Mouse (Mus musculus): ENCODE measurements around the gene Cnih3. TPM values are rescaled to one million over a fixed set of nuclear protein-coding genes. Genes with fewer than 3 reads are reported as not detected.

Gene Cnih3
- polyA plus RNA-seq, 1 experiment: 0.37 TPM

GRCm38 (mm10) chr1:181313046-181313415 lies 39.4 kb upstream of the Cnih3 start:
- no peak overlapping the region for H3K4me2 ChIP-seq (ENCODE audit: low read depth)
- H3ac ChIP-seq (ENCODE audit: control insufficient read depth, insufficient read length): no peak overlapping the region
- TF ChIP-seq MYOD1 (IDR thresholded peaks at IDR 0.05; ENCODE audit: control insufficient read depth in 1 of 3, insufficient read length in 2 of 3, low read depth in 2 of 3): no peak
- TF ChIP-seq TCF12 (IDR thresholded peaks at IDR 0.05; ENCODE audit: insufficient read depth, poor library complexity, severe bottlenecking): no peak
- TF ChIP-seq POLR2A (IDR thresholded peaks at IDR 0.05; ENCODE audit: insufficient read length, low read depth): no peak
- no peak for TF ChIP-seq USF1 (IDR thresholded peaks at IDR 0.05; ENCODE audit: low read depth)
- TF ChIP-seq MYOG (IDR thresholded peaks at IDR 0.05; ENCODE audit: control insufficient read depth in 1 of 3, insufficient read depth in 1 of 3, insufficient read length in 2 of 3, low read depth in 2 of 3): no peak
- no peak for TF ChIP-seq POLR2AphosphoS2 (IDR thresholded peaks at IDR 0.05; ENCODE audit: insufficient read length, low read depth)
- TF ChIP-seq CEBPB (IDR thresholded peaks at IDR 0.05; ENCODE audit: insufficient read depth, poor library complexity, severe bottlenecking): no peak
- TF ChIP-seq TCF3 (IDR thresholded peaks at IDR 0.05; ENCODE audit: insufficient read length, low read depth): no peak
- no peak for TF ChIP-seq MAX (IDR thresholded peaks at IDR 0.05; ENCODE audit: low read depth)
- TF ChIP-seq E2F4 (IDR thresholded peaks at IDR 0.05; ENCODE audit: insufficient read depth): no peak
- no peak for TF ChIP-seq REST (IDR thresholded peaks at IDR 0.05; ENCODE audit: insufficient read depth, insufficient read length)
- TF ChIP-seq SRF (IDR thresholded peaks at IDR 0.05; ENCODE audit: control insufficient read depth, insufficient read length, low read depth): no peak
- no peak overlapping the region for H3K4me3 ChIP-seq
- H3K36me3 ChIP-seq (ENCODE audit: control insufficient read depth, insufficient read depth): no peaks in the 10 kb centered on the region
- no peaks in the 10 kb centered on the region for H3K79me2 ChIP-seq (ENCODE audit: control insufficient read depth, insufficient read depth)
- H3K27me3 ChIP-seq (ENCODE audit: control insufficient read depth, insufficient read depth, insufficient read length): no peaks in the 10 kb centered on the region

- Histone ChIP-seq H3K4me2 (ENCODE audit: low read depth) (no peak overlapping the region), H3K36me3 (ENCODE audit: control insufficient read depth, insufficient read depth) (no peaks in the 10 kb centered on the region), H3K27me3 (ENCODE audit: control insufficient read depth, insufficient read depth, insufficient read length) (no peaks in the 10 kb centered on the region), H3K79me2 (ENCODE audit: control insufficient read depth, insufficient read depth) (no peaks in the 10 kb centered on the region), H3K4me3 (no peak overlapping the region), H3ac (ENCODE audit: control insufficient read depth, insufficient read length) (no peak overlapping the region)
- TF ChIP-seq POLR2A (IDR thresholded peaks at IDR 0.05; ENCODE audit: insufficient read length, low read depth) (no peak), SRF (IDR thresholded peaks at IDR 0.05; ENCODE audit: control insufficient read depth, insufficient read length, low read depth) (no peak), TCF12 (IDR thresholded peaks at IDR 0.05; ENCODE audit: insufficient read depth, poor library complexity, severe bottlenecking) (no peak), USF1 (IDR thresholded peaks at IDR 0.05; ENCODE audit: low read depth) (no peak), CEBPB (IDR thresholded peaks at IDR 0.05; ENCODE audit: insufficient read depth, poor library complexity, severe bottlenecking) (no peak), POLR2AphosphoS2 (IDR thresholded peaks at IDR 0.05; ENCODE audit: insufficient read length, low read depth) (no peak), REST (IDR thresholded peaks at IDR 0.05; ENCODE audit: insufficient read depth, insufficient read length) (no peak), MAX (IDR thresholded peaks at IDR 0.05; ENCODE audit: low read depth) (no peak), MYOD1 (IDR thresholded peaks at IDR 0.05; ENCODE audit: control insufficient read depth in 1 of 3, insufficient read length in 2 of 3, low read depth in 2 of 3) (no peak), E2F4 (IDR thresholded peaks at IDR 0.05; ENCODE audit: insufficient read depth) (no peak), TCF3 (IDR thresholded peaks at IDR 0.05; ENCODE audit: insufficient read length, low read depth) (no peak), MYOG (IDR thresholded peaks at IDR 0.05; ENCODE audit: control insufficient read depth in 1 of 3, insufficient read depth in 1 of 3, insufficient read length in 2 of 3, low read depth in 2 of 3) (no peak)
Measured at GRCm38 (mm10) chr1:181314301-181314700, 38.1 kb upstream of the Cnih3 start.

GRCm38 (mm10) chr1:181315350-181315749 lies 37.1 kb upstream of the Cnih3 start:
- H3ac ChIP-seq (ENCODE audit: control insufficient read depth, insufficient read length): no peak overlapping the region
- H3K4me2 ChIP-seq (ENCODE audit: low read depth): no peak overlapping the region
- H3K36me3 ChIP-seq (ENCODE audit: control insufficient read depth, insufficient read depth): no peaks in the 10 kb centered on the region
- H3K79me2 ChIP-seq (ENCODE audit: control insufficient read depth, insufficient read depth): no peaks in the 10 kb centered on the region
- no peaks in the 10 kb centered on the region for H3K27me3 ChIP-seq (ENCODE audit: control insufficient read depth, insufficient read depth, insufficient read length)
- no peak overlapping the region for H3K4me3 ChIP-seq
- TF ChIP-seq TCF3 (IDR thresholded peaks at IDR 0.05; ENCODE audit: insufficient read length, low read depth) (no peak), MAX (IDR thresholded peaks at IDR 0.05; ENCODE audit: low read depth) (no peak), TCF12 (IDR thresholded peaks at IDR 0.05; ENCODE audit: insufficient read depth, poor library complexity, severe bottlenecking) (no peak), CEBPB (IDR thresholded peaks at IDR 0.05; ENCODE audit: insufficient read depth, poor library complexity, severe bottlenecking) (no peak), USF1 (IDR thresholded peaks at IDR 0.05; ENCODE audit: low read depth) (no peak), MYOG (IDR thresholded peaks at IDR 0.05; ENCODE audit: control insufficient read depth in 1 of 3, insufficient read depth in 1 of 3, insufficient read length in 2 of 3, low read depth in 2 of 3) (no peak), SRF (IDR thresholded peaks at IDR 0.05; ENCODE audit: control insufficient read depth, insufficient read length, low read depth) (no peak), E2F4 (IDR thresholded peaks at IDR 0.05; ENCODE audit: insufficient read depth) (no peak), REST (IDR thresholded peaks at IDR 0.05; ENCODE audit: insufficient read depth, insufficient read length) (no peak), POLR2AphosphoS2 (IDR thresholded peaks at IDR 0.05; ENCODE audit: insufficient read length, low read depth) (no peak), POLR2A (IDR thresholded peaks at IDR 0.05; ENCODE audit: insufficient read length, low read depth) (no peak), MYOD1 (IDR thresholded peaks at IDR 0.05; ENCODE audit: control insufficient read depth in 1 of 3, insufficient read length in 2 of 3, low read depth in 2 of 3) (no peak)

GRCm38 (mm10) chr1:181316571-181316970 lies 35.9 kb upstream of the Cnih3 start:
- no peaks in the 10 kb centered on the region for H3K79me2 ChIP-seq (ENCODE audit: control insufficient read depth, insufficient read depth)
- H3K36me3 ChIP-seq (ENCODE audit: control insufficient read depth, insufficient read depth): no peaks in the 10 kb centered on the region
- H3K4me2 ChIP-seq (ENCODE audit: low read depth): no peak overlapping the region
- H3ac ChIP-seq (ENCODE audit: control insufficient read depth, insufficient read length): no peak overlapping the region
- TF ChIP-seq POLR2A (IDR thresholded peaks at IDR 0.05; ENCODE audit: insufficient read length, low read depth): no peak
- TF ChIP-seq TCF12 (IDR thresholded peaks at IDR 0.05; ENCODE audit: insufficient read depth, poor library complexity, severe bottlenecking): no peak
- TF ChIP-seq MYOG (IDR thresholded peaks at IDR 0.05; ENCODE audit: control insufficient read depth in 1 of 3, insufficient read depth in 1 of 3, insufficient read length in 2 of 3, low read depth in 2 of 3): no peak
- no peak for TF ChIP-seq TCF3 (IDR thresholded peaks at IDR 0.05; ENCODE audit: insufficient read length, low read depth)
- no peak for TF ChIP-seq CEBPB (IDR thresholded peaks at IDR 0.05; ENCODE audit: insufficient read depth, poor library complexity, severe bottlenecking)
- TF ChIP-seq E2F4 (IDR thresholded peaks at IDR 0.05; ENCODE audit: insufficient read depth): no peak
- no peak for TF ChIP-seq SRF (IDR thresholded peaks at IDR 0.05; ENCODE audit: control insufficient read depth, insufficient read length, low read depth)
- TF ChIP-seq POLR2AphosphoS2 (IDR thresholded peaks at IDR 0.05; ENCODE audit: insufficient read length, low read depth): no peak
- no peak for TF ChIP-seq REST (IDR thresholded peaks at IDR 0.05; ENCODE audit: insufficient read depth, insufficient read length)
- no peak for TF ChIP-seq MAX (IDR thresholded peaks at IDR 0.05; ENCODE audit: low read depth)
- no peak for TF ChIP-seq USF1 (IDR thresholded peaks at IDR 0.05; ENCODE audit: low read depth)
- no peak for TF ChIP-seq MYOD1 (IDR thresholded peaks at IDR 0.05; ENCODE audit: control insufficient read depth in 1 of 3, insufficient read length in 2 of 3, low read depth in 2 of 3)
- no peak overlapping the region for H3K4me3 ChIP-seq
- no peaks in the 10 kb centered on the region for H3K27me3 ChIP-seq (ENCODE audit: control insufficient read depth, insufficient read depth, insufficient read length)
